Mouse (Mus musculus) kidney, postnatal 0 days (tissue): Measurements from ENCODE around the gene Igsf21. TPM values are rescaled to one million over a fixed set of nuclear protein-coding genes. Genes with fewer than 3 reads are reported as not detected.

Source experiments
- ATAC-seq: fragments of 200-750 bp; cut with Nextera tagmentation; replicated peaks from 2 replicates; pipeline ENCODE4 v1.8.0; 2017; ENCODE audit warnings: low read depth, moderate number of reproducible peaks, moderate TSS enrichment, moderate library complexity; ENCODE audit not compliant: low FRiP score
- DNase-seq: peaks from one replicate; pipeline ENCODE4 v3.0.0-alpha.2; 2016; ENCODE audit warnings: low spot score
- H3K27ac ChIP-seq: fragments of 300-500 bp; sonication (generic); 2 replicates; pipeline ENCODE4 v1.5.1; 2014; ENCODE audit warnings: mild to moderate bottlenecking
- H3K27me3 ChIP-seq: fragments of 300-500 bp; sonication (generic); 2 replicates; pipeline ENCODE4 v1.6.1; 2014; ENCODE audit warnings: low read length, mixed read lengths; ENCODE audit not compliant: insufficient read depth
- H3K36me3 ChIP-seq: fragments of 300-500 bp; sonication (generic); 2 replicates; pipeline ENCODE4 v1.6.1; 2014; ENCODE audit warnings: low read length, mixed read lengths; ENCODE audit not compliant: insufficient read depth
- H3K4me1 ChIP-seq: fragments of 300-500 bp; sonication (generic); replicated peaks from 2 replicates; pipeline ENCODE4 v1.6.1; 2014; ENCODE audit warnings: antibody characterized with exemption, low read length, mixed read lengths; ENCODE audit not compliant: insufficient read depth
- H3K4me2 ChIP-seq: fragments of 300-500 bp; sonication (generic); 2 replicates; pipeline ENCODE4 v1.6.1; 2014; ENCODE audit warnings: mild to moderate bottlenecking, low read length, moderate library complexity, mixed read lengths
- H3K4me3 ChIP-seq: fragments of 300-500 bp; sonication (generic); replicated peaks from 2 replicates; pipeline ENCODE4 v1.5.1; 2014; ENCODE audit warnings: low read depth, low read length
- H3K9ac ChIP-seq: fragments of 300-500 bp; sonication (generic); 2 replicates; pipeline ENCODE4 v1.6.1; 2014; ENCODE audit warnings: low read depth, low read length
- H3K9me3 ChIP-seq: fragments of 300-500 bp; sonication (generic); replicated peaks from 2 replicates; pipeline ENCODE4 v1.6.1; 2016; ENCODE audit warnings: low read length, inconsistent platforms, mixed read lengths
- CTCF ChIP-seq: IDR thresholded peaks from 2 replicates; pipeline ENCODE4 v1.5.1; 2016; ENCODE audit warnings: antibody characterized with exemption, low read depth, mild to moderate bottlenecking, moderate library complexity
- WGBS: fragments of 180-500 bp; shearing (Covaris S2); extraction: QIAGEN DNeasy Blood & Tissue Kit; methylation state at CpG from one replicate; pipeline ENCODE4 v1.1.7; 2014; 5-methylcytosine and 5-hydroxymethylcytosine counted together
- polyA plus RNA-seq: library from polyadenylated mRNA; unstranded; fragments of >200 nt; fragmentation: Nextera tagmentation; extraction: Ambion mirVana; gene quantifications from 2 replicates; pipeline ENCODE4 v1.2.1, GENCODE M21; 2015

Gene Igsf21
- polyA plus RNA-seq, 1 experiment from 2014 or later: 1.3 TPM

DNA sequence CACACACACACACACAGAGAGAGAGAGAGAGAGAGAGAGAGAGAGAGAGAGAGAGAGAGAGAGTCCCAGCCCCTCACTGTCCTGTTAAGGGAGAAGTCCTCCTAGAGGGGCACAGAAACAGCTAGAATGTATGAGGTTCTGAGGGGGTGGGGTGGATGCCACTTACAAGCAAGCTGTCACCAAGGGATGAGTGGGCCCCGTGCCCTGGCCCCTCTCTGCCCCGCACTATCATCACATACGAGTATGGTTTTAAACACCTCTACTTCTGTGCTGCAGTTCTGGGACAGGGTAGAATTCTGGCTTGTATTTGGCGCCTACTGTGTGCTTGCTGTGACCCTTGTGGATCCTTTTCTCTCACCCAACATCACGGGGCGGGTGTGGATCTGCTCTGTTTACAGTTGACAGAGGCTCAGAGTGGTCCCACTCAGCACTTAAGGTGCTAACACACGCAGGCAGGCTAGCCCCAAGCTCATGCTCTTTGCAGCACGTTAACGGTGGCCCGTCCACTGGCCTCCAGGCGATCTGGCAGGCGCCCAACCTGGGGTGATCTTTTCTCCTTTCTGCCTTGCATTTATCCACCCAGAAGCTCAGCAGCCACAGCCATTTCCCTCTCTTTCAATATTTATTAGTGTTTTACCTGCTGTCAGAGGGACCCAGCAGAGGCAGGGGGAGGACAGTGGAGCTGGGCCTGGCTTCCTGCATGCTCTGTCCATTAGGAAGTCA is 116.9 kb downstream of the Igsf21 start:
- H3K36me3 ChIP-seq: no peaks in the 10 kb centered on the region
- H3K27ac ChIP-seq: no peak overlapping the region
- H3K9me3 ChIP-seq: no peaks in the 10 kb centered on the region
- H3K4me2 ChIP-seq: no peak overlapping the region
- DNase-seq (no peak), ATAC-seq (no peak)
- no peak overlapping the region for H3K4me3 ChIP-seq
- H3K27me3 ChIP-seq: no peaks in the 10 kb centered on the region
- WGBS: 56% methylated on average over 12 of the region's 12 CpGs
- no peak overlapping the region for H3K9ac ChIP-seq
- H3K4me1 ChIP-seq: no peaks in the 10 kb centered on the region
- TF ChIP-seq CTCF: no peak

DNA sequence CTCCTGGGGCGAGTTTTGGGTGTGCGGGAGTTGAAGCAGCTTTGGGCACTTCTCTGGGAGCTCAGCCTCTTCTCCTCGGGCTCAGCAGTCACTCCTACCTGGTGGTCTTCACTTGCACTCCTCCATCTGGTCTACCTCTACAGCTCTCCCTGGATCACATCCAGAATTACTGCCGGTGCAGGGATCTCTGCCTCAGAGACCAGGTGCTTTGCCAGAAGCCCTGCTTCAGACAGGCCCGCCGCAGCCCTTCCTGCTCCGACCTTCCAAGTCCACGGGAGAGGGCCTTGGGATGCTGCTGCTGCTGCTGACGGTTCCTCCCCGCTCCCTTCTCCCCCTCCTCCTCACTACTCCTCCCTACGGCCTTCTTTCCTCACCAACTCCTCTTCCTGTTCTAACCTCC is 118.5 kb downstream of the Igsf21 start:
- H3K36me3 ChIP-seq: no peaks in the 10 kb centered on the region
- no peak overlapping the region for H3K9ac ChIP-seq
- H3K4me3 ChIP-seq: no peak overlapping the region
- WGBS: 70% methylated on average over 11 of the region's 11 CpGs
- H3K27me3 ChIP-seq: no peaks in the 10 kb centered on the region
- no peak overlapping the region for H3K27ac ChIP-seq
- DNase-seq: no peak
- no peaks in the 10 kb centered on the region for H3K9me3 ChIP-seq
- no peak for ATAC-seq
- TF ChIP-seq CTCF: no peak
- H3K4me2 ChIP-seq: no peak overlapping the region
- no peaks in the 10 kb centered on the region for H3K4me1 ChIP-seq

GRCm38 (mm10) chr4:140125806-140126205 is 120.8 kb downstream of the Igsf21 start:
- no peaks in the 10 kb centered on the region for H3K36me3 ChIP-seq
- no peaks in the 10 kb centered on the region for H3K9me3 ChIP-seq
- 85% methylated on average over 7 of the region's 7 CpGs for WGBS
- no peak overlapping the region for H3K4me3 ChIP-seq
- DNase-seq (no peak), ATAC-seq (no peak)
- H3K9ac ChIP-seq: no peak overlapping the region
- H3K4me2 ChIP-seq: no peak overlapping the region
- H3K4me1 ChIP-seq: no peaks in the 10 kb centered on the region
- no peak for TF ChIP-seq CTCF
- H3K27me3 ChIP-seq: no peaks in the 10 kb centered on the region
- H3K27ac ChIP-seq: no peak overlapping the region

DNA sequence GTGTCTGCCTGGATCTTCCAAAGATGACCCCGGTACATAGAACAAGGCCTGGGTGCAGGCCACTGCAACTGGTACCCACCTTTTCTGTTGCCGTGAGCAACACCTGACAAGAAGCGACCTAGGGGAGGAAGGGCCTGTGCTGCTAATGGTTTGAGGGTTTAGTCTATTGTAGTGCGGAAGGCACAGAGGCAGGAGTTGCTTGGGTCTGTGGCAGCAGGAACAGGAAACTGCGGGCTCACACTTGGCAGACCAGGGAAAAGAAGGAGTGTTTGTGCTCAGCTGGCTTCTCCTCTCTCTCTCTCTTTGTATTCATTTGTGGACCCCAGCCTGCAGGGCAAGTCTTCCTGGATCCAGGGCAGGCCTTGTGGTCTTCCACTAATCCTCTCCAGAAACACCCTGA is 124.0 kb downstream of the Igsf21 start:
- no peak overlapping the region for H3K4me3 ChIP-seq
- no peak overlapping the region for H3K27ac ChIP-seq
- H3K4me2 ChIP-seq: no peak overlapping the region
- H3K9ac ChIP-seq: no peak overlapping the region
- H3K9me3 ChIP-seq: no peaks in the 10 kb centered on the region
- 89% methylated on average over 5 of the region's 5 CpGs for whole genome bisulfite sequencing
- H3K27me3 ChIP-seq: no peaks in the 10 kb centered on the region
- ATAC-seq (no peak), DNase-seq (no peak)
- no peak for TF ChIP-seq CTCF
- H3K4me1 ChIP-seq: no peaks in the 10 kb centered on the region
- no peaks in the 10 kb centered on the region for H3K36me3 ChIP-seq

GRCm38 (mm10) chr4:140117275-140117691 is 129.3 kb downstream of the Igsf21 start:
- Histone ChIP-seq H3K4me1 (no peaks in the 10 kb centered on the region), H3K4me2 (no peak overlapping the region), H3K9me3 (no peaks in the 10 kb centered on the region), H3K36me3 (no peaks in the 10 kb centered on the region), H3K4me3 (no peak overlapping the region), H3K27me3 (no peaks in the 10 kb centered on the region), H3K9ac (no peak overlapping the region), H3K27ac (no peak overlapping the region)
- ATAC-seq: no peak
- WGBS: 80% methylated on average over 7 of the region's 7 CpGs
- no peak for TF ChIP-seq CTCF
- no peak for DNase-seq

DNA sequence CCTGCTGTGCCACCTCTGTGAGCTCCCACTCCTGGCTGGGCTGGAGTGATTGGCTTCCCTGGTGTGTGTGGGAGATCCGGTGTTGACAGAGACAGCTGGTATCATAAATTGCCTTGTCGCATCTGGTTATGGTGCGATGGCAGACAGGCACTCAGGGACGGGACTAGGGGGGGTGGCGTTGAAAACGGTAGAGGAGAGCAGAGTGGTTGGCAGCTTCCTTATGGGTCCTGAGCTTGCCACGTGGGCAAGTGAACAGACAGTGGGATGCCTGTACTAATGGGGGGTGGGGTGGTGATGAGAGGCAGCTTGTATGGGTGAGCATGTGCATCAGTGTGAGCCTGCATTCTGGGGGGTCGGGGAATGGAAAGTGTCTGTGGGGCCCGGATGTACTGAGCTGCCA is 130.8 kb downstream of the Igsf21 start:
- no peaks in the 10 kb centered on the region for H3K27me3 ChIP-seq
- no peaks in the 10 kb centered on the region for H3K9me3 ChIP-seq
- H3K4me3 ChIP-seq: no peak overlapping the region
- H3K4me2 ChIP-seq: no peak overlapping the region
- no peak for TF ChIP-seq CTCF
- 46% methylated on average over 9 of the region's 9 CpGs for WGBS
- no peak overlapping the region for H3K27ac ChIP-seq
- no peak for ATAC-seq
- no peak overlapping the region for H3K9ac ChIP-seq
- no peak for DNase-seq
- no peaks in the 10 kb centered on the region for H3K36me3 ChIP-seq
- H3K4me1 ChIP-seq: no peaks in the 10 kb centered on the region

DNA sequence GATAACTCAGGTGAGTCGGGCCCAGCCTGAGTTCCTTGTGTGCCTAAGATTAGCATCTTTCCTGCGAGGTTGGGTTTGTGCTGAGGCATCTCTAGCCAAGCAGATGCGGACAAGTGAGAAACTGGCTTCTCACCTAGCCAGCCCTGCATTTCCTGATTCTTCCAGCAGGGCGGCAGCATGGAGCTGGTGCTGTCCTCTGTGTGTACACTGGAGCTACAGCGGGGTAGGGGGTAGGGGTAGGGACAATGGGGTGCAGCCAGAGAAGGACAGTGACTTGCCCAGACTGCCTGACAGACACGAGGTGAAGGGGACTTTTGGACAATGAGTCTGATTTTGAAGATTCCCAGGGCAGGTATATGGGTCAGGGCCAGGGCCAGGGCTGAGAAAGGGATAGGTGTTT is 131.5 kb downstream of the Igsf21 start:
- Histone ChIP-seq H3K9ac (no peak overlapping the region), H3K36me3 (no peaks in the 10 kb centered on the region), H3K27me3 (0 out of 2 replicates have a peak, but pooled peaks cover 3% of the 10 kb centered on the region), H3K4me2 (no peak overlapping the region), H3K9me3 (no peaks in the 10 kb centered on the region), H3K4me3 (no peak overlapping the region), H3K4me1 (no peaks in the 10 kb centered on the region), H3K27ac (no peak overlapping the region)
- DNase-seq (no peak), ATAC-seq (no peak)
- WGBS: 94% methylated on average over 6 of the region's 6 CpGs
- peak; percentile 33; the same call in 1 of the 2 replicates for TF ChIP-seq CTCF
